Mouse (Mus musculus): Measurements from ENCODE around the gene Naxd. TPM values are rescaled to one million over a fixed set of nuclear protein-coding genes. Genes with fewer than 3 reads are reported as not detected.
"Not testable (repeated sequence)": the region's sequence is repeated elsewhere in the genome, so short reads cannot be mapped to it uniquely, and the experiment has no call there.

Naxd gene
- total RNA-seq, 2 experiments from 2014 or later = 28.1 to 31.2 TPM

DNA sequence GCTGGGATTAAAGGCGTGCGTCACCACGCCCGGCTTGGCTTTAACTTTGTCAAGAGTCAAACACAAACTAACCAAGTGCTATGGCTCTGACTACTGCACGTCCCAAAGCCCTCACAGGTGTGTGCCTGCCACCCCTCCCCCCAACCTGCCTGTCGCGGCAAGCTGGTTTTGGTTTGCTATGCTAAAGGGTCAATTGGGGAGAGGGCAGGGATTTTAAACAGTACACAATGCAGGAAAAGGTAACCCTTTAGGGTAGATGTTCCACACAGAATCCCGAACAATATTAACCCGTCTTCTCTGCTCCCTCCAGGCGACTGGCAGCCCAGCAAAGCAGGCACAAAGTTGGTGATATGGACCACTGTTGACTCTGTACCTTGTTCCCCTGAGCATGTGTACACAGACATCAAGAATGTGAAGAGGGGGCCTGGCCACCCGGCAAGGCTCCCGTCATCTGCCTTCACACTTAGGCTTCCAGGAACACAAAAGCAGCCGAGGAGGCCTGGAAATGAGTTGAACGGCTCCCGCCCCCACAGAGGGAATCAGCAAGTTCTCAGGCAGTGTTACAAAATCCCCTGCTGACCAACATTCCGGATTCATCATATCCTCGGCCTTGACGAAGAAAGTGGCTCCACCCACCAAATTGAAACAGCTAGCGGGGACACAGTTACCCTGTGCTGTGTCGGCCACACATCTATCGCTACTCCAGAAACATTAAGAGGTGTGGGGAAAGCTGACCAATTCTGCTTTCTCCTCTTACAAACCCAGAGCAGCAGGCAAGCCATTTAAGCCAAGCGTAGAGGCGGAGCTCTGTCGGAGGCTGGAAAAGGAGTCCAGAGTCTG lies 20.7 kb upstream of the Naxd start:
- DNase-seq = peak; percentile 50
- peak overlapping the region; percentile 81 for H3K4me3 ChIP-seq
- H3K27ac ChIP-seq = peak overlapping the region; percentile 77
- TF ChIP-seq CTCF (IDR thresholded peaks at IDR 0.05) = no peak
- intact Hi-C loops (cut with DNase I) = no loop called here

DNA sequence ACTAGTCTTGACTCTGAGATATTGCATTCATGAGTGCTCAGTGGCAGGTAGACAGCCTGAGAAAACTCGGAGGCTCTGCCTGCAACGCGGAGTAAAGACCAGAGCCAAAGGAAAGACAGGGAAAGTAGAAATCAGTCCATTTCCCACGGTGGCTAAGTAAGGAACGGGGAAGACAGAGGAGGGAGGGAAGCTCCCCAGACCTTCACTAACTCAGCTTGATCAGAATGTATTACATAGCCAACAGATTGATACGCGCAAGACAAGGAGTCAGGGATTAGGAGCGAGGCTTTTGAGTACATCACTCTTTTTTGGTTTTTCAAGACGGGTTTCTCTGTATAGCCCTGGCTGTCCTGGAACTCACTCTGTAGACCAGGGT lies 20.1 kb upstream of the Naxd start:
- intact Hi-C loops (cut with DNase I) = no loop called here
- peak overlapping the region; percentile 77 for H3K27ac ChIP-seq
- no peak for TF ChIP-seq CTCF (IDR thresholded peaks at IDR 0.05)

DNA sequence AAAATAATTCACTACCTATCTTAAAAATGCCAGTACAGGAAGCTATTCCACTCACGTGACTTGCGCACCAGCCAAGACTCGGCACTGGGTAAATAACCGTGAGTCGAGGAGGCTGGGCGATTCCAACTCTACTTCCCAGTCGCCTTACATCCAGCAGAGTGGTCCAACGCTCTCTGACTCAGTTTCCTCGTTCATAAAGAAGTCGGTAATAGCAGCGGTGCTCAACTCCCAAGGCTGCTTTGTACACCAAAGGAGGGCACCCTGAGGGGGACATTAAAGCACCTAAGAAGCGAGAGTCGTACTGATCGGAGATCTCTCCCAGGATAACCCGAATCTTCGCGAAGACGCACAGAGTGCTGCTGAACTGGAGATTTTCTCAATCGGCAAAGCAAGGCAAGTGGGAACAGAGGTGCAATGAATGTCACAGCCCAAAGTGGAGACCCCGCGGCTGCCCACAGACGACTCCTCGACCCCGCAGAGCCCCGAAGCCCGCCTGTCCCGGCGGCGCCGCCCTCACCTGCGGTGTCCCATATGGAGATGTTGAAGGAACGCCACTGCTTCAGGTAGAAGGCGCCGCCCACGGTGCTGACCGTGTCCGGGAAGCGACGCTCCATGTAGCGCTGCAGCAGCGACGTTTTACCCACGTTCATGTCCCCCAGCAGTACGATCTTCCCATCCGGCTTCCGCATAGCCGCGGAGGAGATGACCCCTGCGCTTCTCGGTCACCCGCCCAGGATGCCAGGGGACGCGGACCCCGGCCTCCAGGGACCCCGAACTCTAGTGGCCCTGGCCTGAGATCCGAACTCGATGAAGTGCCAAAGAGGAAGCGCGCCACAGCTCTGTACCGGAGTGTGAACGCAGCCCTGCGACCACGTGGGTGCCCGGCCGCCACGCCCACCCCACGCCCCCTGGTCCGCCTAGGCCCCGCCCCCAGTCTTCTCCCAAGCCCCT lies 19.2 kb upstream of the Naxd start, which contains the start of gene Rab20:
TSS of gene Rab20 (minus strand) at position 900 of the 951 bp plus-strand sequence.
- no peak for TF ChIP-seq CTCF (IDR thresholded peaks at IDR 0.05)
- H3K4me3 ChIP-seq = peak within 1 kb of the TSS; percentile 81
- H3K27ac ChIP-seq = peak within 1 kb of the TSS; percentile 77
- peak; percentile 80 for DNase-seq
- intact Hi-C loops (cut with DNase I) = no loop called here

More for the DNA sequence above, 20.1 kb upstream of the Naxd start:
- peak overlapping the region; percentile 81 for H3K4me3 ChIP-seq
- DNase-seq = no peak

DNA sequence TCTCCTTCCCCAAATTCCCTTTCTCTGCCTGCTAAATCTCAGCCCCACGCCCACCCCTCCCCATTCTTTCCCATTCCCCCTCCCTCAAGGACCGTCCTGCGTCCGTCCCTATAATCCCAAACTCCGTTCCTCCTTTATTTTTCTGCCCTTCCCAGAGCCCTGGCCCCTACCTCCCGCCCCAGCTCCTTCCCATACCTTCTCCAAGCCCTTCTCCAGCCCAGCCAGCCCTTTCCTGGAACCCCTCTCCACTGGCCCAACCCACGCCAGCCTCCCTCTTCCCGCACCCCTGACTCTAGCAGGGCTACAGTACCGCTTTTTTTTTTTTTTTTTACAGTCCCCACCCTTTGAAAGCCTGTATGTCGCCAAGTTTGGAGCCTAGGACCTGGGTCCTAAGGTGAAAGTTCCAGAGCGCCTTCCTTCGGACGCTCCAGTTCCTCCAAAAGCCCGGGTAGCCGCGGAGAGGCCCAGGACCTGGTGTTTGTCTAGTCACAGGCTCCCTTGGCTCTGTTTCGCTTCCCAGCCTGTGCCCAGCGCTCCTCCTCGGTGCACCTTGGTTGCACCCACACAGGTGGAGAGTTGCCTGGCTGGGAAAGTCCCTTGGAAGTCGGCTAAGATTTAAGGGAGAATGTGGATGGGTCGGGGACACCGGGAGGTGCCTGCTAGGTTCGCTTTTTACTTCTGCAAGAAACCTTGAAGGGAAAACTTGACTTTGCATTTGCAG lies 18.3 kb upstream of the Naxd start:
- H3K27ac ChIP-seq = no peak overlapping the region

DNA sequence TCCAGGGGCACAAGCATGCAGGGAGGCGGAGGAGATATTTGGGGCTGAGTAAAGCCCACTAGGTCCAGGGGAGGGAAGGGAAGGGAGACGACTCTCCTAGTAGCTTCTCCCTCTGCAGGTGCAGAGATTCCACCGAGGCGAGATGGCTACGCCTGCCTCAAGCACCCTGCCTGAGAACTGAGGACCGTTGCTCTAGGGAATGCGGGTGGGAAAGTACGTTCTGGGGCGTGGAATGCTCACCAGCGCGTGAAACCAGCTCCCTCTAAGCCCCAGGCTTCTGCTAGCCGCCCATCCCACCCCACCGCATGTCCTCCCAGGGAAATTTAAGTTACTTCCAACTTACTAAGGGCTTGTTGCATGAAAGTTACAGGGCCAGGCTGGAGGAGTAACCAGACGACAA lies 17.7 kb upstream of the Naxd start:
- Histone ChIP-seq H3K27ac (no peak overlapping the region), H3K4me3 (no peak overlapping the region)
- DNase-seq = no peak

More for the DNA sequence above, 18.3 kb upstream of the Naxd start:
- intact Hi-C loops (cut with DNase I) = no loop called here
- TF ChIP-seq CTCF (IDR thresholded peaks at IDR 0.05) = no peak
- DNase-seq = no peak
- peak overlapping the region; percentile 81 for H3K4me3 ChIP-seq

DNA sequence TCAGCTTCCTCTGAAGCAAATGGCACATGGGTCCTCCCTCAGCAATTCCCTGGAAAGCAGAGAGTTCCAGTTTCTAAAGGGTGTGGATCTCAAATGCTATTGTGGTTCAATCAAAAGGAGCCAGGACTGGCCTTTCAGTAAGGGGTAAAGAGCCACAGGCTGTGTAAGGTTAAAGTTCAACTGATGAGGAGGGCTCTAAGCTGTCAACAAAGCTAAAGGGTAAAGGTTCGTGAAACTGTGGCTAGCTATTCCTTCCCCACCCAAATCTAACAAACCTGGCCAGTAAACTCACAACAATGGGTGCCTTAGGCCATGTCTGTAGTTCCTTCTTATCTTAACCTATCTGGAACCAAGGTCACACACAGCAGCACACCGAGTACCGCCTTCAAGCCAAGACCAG lies 15.4 kb upstream of the Naxd start:
- H3K4me3 ChIP-seq = no peak overlapping the region
- intact Hi-C loops (cut with DNase I) = no loop called here
- no peak for DNase-seq
- TF ChIP-seq CTCF (IDR thresholded peaks at IDR 0.05) = no peak
- no peak overlapping the region for H3K27ac ChIP-seq

More for the DNA sequence above, 17.7 kb upstream of the Naxd start:
- intact Hi-C loops (cut with DNase I) = no loop called here
- no peak for TF ChIP-seq CTCF (IDR thresholded peaks at IDR 0.05)

DNA sequence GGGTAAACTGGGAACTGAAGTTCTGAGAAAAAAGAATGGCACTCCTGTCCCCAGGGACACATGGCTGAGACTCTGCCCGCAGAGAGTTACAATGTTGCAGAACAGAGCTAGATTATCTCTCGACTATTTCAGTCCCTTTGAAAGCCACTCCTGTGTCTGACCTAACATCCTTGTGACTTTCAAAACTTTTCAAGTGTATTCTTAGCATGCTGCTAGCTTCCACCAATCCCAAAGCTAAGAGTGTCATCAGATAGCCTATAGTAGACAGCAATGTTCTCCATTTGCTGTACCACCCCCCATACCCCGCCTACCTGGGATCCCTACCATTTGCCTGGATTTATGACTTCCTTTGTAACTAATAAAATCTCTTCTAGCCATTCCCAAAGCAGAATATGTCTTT lies 14.8 kb upstream of the Naxd start:
- TF ChIP-seq CTCF (IDR thresholded peaks at IDR 0.05) = no peak
- no peak for DNase-seq
- intact Hi-C loops (cut with DNase I) = no loop called here
- Histone ChIP-seq H3K4me3 (no peak overlapping the region), H3K27ac (no peak overlapping the region)

DNA sequence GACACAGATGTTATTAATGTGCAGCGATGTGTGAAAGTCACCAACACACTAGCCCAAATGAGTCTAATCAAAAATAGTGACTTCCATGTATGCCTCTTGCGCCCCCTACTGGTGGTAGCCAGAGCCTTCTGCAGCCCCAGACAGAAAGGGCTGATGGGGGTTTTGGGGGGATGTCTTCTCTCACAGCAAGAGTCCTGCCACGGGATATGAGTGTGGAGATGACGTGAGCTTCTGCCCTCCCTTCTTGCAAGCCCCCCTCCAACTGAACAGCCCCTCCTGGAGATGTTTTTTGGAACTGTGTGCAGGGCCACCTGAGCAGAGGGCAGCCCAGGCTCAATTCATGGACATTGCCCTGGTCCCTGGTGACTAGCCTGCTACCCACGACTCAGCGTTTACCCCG lies 11.2 kb upstream of the Naxd start:
- no peak; the same call in 1 of the 2 replicates for TF ChIP-seq CTCF (IDR thresholded peaks at IDR 0.05)
- no peak overlapping the region for H3K27ac ChIP-seq
- intact Hi-C loops (cut with DNase I) = loop anchor here (2.0 to 5.0 kb wide), 3 partner anchors 35 to 239 kb away; no protein-coding TSS in a partner anchor
- no peak overlapping the region for H3K4me3 ChIP-seq
- DNase-seq = peak; percentile 75

DNA sequence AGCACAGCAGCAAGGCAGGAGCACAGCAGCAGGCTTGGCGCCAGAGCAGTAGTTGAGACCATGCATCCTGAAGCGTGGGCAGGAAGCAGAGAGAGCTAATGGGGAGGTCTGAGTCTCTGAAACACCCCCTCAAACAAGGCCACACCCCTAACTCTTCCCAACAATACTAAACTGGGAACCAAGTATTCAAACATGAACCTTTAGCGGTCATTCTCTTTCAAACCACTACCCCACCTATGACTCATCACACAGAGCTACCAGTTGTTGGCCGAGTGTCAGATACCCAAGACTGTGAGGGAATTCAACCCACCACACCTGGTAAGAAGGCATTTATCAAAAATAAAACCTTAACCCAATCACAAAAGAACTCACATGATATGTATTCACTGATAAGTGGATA lies 10.1 kb upstream of the Naxd start:
- no peak for DNase-seq
- intact Hi-C loops (cut with DNase I) = loop anchor here (2.0 to 5.0 kb wide), 3 partner anchors 36 to 240 kb away; no protein-coding TSS in a partner anchor
- no peak for TF ChIP-seq CTCF (IDR thresholded peaks at IDR 0.05)

DNA sequence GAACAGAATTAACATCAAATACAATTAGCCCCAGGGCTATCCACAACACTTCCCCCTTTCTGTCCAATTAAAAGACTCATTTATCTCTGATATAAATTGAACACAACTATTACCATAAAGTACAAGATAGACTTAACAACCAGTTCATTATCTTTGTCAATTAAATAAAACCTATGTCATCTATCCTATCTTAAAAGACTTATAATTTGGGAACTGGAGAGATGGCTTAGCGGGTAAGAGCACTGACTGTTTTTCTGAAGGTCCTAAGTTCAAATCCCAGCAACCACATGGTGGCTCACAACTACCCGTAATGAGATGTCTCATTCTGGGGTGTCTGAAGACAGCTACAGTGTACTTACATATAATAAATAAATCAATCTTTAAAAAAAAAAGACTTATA lies 5.0 kb upstream of the Naxd start:
- intact Hi-C loops (cut with DNase I); H3K27ac ChIP-seq; H3K4me3 ChIP-seq; DNase-seq: not testable (repeated sequence)

More for the DNA sequence above, 10.1 kb upstream of the Naxd start:
- no peak overlapping the region for H3K4me3 ChIP-seq
- no peak overlapping the region for H3K27ac ChIP-seq

DNA sequence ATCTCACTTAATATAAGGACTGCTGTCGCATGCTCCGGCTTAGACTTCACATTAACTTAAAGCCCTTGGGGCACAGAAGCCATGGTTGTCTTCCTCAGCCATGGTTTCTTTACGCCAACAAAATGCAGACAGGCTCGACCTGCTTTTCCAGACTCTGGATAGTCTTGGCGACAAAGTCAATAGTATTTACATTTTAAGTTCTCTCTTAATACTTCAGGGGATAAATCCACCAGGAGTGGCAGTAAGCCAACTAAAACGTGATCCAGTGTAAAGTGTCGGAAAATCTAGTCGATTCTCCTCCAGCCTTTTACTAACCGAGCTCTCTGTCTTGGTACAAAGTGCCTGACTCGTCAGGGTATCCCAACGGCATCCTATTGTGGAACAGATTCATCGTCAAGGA lies 975 bp downstream of the Naxd start:
- TF ChIP-seq CTCF (IDR thresholded peaks at IDR 0.05) = no peak

More for the DNA sequence above, 975 bp downstream of the Naxd start:
- no peak for DNase-seq
- intact Hi-C loops (cut with DNase I) = loop anchor here (5.0 kb wide), 1 partner anchor 204 kb away; the partner anchor contains the start of gene 1700016D06Rik
- H3K4me3 ChIP-seq = peak overlapping the region; percentile 93
- no peak overlapping the region for H3K27ac ChIP-seq

Measured in gastrocnemius, adult 2 months (tissue).